Mouse (Mus musculus) intestine, embryonic 15.5 days (tissue): Measurements from ENCODE around the gene Sema3d. TPM values are rescaled to one million over a fixed set of nuclear protein-coding genes. Genes with fewer than 3 reads are reported as not detected.
A peak's percentile ranks its signal among the peaks of the same experiment; 100 is the strongest.

Experiments
- ATAC-seq: fragments of 200-750 bp; cut with Nextera tagmentation; 2 replicates; pipeline ENCODE4 v1.8.0; 2017; ENCODE audit warnings: moderate TSS enrichment, moderate library complexity
- H3K27ac ChIP-seq: fragments of 300-500 bp; sonication (generic); 2 replicates; pipeline ENCODE4 v1.5.1; 2015; ENCODE audit warnings: mild to moderate bottlenecking, inconsistent platforms
- H3K27me3 ChIP-seq: fragments of 300-500 bp; sonication (generic); replicated peaks from 2 replicates; pipeline ENCODE4 v1.6.1; 2015; ENCODE audit warnings: inconsistent platforms
- H3K36me3 ChIP-seq: fragments of 300-500 bp; sonication (generic); 2 replicates; pipeline ENCODE4 v1.6.1; 2015; ENCODE audit warnings: inconsistent platforms
- H3K4me1 ChIP-seq: fragments of 300-500 bp; sonication (generic); replicated peaks from 2 replicates; pipeline ENCODE4 v1.6.1; 2015; ENCODE audit warnings: inconsistent platforms
- H3K4me2 ChIP-seq: fragments of 300-500 bp; sonication (generic); replicated peaks from 2 replicates; pipeline ENCODE4 v1.6.1; 2015; ENCODE audit warnings: mild to moderate bottlenecking, inconsistent platforms
- H3K4me3 ChIP-seq: fragments of 300-500 bp; sonication (generic); replicated peaks from 2 replicates; pipeline ENCODE4 v1.5.1; 2015; ENCODE audit warnings: inconsistent platforms
- H3K9ac ChIP-seq: fragments of 300-500 bp; sonication (generic); 2 replicates; pipeline ENCODE4 v1.6.1; 2015; ENCODE audit warnings: inconsistent platforms
- H3K9me3 ChIP-seq: fragments of 300-500 bp; sonication (generic); 2 replicates; pipeline ENCODE4 v1.6.1; 2016; ENCODE audit warnings: inconsistent platforms
- WGBS: fragments of 180-500 bp; shearing (Covaris S2); methylation state at CpG from one replicate; pipeline ENCODE4 v1.1.7; 2015; 5-methylcytosine and 5-hydroxymethylcytosine counted together
- polyA plus RNA-seq: library from polyadenylated mRNA; unstranded; fragments of >200 nt; fragmentation: Nextera tagmentation; extraction: Ambion mirVana; gene quantifications from 2 replicates; pipeline ENCODE4 v1.2.1, GENCODE M21; 2015

The Sema3d gene
- polyA plus RNA-seq, 1 experiment from 2014 or later = 10.0 TPM

DNA sequence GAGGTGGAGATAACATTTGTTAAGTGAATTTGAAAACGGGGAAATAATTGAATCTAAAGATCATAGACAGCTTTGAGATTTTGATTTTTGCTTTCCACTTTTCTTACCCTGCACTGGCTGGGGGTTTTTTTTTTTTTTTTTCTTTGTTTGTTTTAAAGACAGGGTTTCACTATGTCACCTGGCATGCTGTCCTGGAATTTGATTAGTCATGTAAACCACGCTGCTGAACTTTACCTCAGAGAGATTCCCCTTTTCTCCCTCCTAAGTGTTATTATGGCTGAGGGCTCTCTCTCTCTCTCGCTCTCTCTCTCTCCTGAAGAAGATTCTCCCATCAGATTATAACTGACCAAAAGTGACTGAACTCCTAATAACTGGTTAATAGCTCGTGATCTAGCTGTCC lies 191.4 kb downstream of the Sema3d start:
- 51% methylated on average over 4 of the region's 4 CpGs for WGBS

DNA sequence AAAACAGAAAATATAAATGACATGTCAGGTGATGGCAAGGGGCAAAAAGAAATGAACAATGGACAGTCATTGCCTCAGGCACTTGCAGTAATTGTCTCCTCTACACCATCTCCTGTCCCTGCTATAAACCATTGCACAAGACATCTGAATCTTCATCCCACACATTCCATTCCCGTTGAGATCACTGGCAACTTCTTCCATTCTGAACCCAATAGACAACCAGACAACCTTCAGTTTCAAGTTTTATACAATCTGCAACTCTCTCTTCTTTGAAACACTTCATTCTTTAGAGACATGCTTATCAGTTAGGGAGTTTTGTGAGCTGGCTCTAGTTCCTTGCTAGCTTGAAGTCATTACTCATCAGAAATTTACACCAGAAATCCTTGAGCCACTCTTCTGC lies 192.1 kb downstream of the Sema3d start:
- Histone ChIP-seq H3K27ac (no peak overlapping the region), H3K36me3 (no peaks in the 10 kb centered on the region), H3K9ac (no peak overlapping the region), H3K4me2 (no peak overlapping the region), H3K27me3 (no peaks in the 10 kb centered on the region), H3K9me3 (no peaks in the 10 kb centered on the region), H3K4me1 (no peaks in the 10 kb centered on the region), H3K4me3 (no peak overlapping the region)
- ATAC-seq = no peak
- 56% methylated on average over 1 of the region's 1 CpGs for WGBS

More for the DNA sequence above, 191.4 kb downstream of the Sema3d start:
- H3K9me3 ChIP-seq = no peaks in the 10 kb centered on the region
- H3K4me3 ChIP-seq = no peak overlapping the region
- no peak overlapping the region for H3K9ac ChIP-seq
- H3K4me2 ChIP-seq = no peak overlapping the region
- no peaks in the 10 kb centered on the region for H3K27me3 ChIP-seq
- H3K27ac ChIP-seq = no peak overlapping the region
- H3K4me1 ChIP-seq = no peaks in the 10 kb centered on the region
- H3K36me3 ChIP-seq = no peaks in the 10 kb centered on the region
- ATAC-seq = no peak

DNA sequence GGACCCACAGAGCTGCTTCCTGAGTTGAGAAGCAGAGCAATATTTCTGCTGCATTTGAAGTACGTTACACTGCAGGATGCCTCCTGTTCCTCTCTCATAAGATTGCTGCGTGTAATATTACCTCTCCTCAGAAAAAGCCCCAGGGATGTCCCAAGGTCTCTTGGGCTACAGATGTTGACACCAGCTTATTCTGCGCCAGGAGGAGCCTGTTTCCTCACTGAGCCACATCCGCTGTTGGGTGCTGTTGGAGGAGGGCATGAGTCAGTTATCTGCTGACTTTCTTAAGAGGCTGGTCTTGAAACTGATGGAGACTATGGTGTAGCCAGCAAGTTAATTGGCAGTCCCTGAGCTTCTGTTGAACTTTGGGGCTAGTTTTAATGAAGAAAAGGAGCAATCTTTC lies 196.6 kb downstream of the Sema3d start:
- no peaks in the 10 kb centered on the region for H3K27me3 ChIP-seq
- H3K9me3 ChIP-seq = no peaks in the 10 kb centered on the region
- H3K4me3 ChIP-seq = no peak overlapping the region
- ATAC-seq = no peak
- WGBS = 74% methylated on average over 4 of the region's 4 CpGs
- H3K27ac ChIP-seq = no peak overlapping the region
- H3K4me2 ChIP-seq = no peak overlapping the region
- no peaks in the 10 kb centered on the region for H3K36me3 ChIP-seq
- H3K9ac ChIP-seq = no peak overlapping the region
- H3K4me1 ChIP-seq = no peaks in the 10 kb centered on the region

DNA sequence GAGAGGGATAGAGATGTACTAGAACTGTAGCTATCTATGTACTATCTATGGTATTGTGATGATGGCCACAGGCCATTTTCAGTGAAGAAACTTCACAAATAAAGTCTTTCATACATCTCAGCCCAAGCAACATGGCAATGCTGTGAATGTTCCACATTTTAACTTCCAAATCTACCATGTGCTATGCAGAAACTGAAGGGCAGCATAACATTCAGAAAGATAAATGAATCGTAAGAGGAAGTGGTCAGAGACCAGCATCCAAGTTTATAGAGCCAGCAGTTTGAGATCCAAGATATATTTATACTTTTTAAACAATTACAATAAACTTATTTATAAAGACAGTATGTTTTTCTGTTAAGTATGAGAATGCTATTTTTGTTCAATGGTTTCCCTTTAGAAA lies 199.4 kb downstream of the Sema3d start:
- Histone ChIP-seq H3K4me3 (no peak overlapping the region), H3K27me3 (no peaks in the 10 kb centered on the region), H3K9ac (no peak overlapping the region), H3K4me2 (no peak overlapping the region), H3K27ac (no peak overlapping the region), H3K9me3 (no peaks in the 10 kb centered on the region), H3K36me3 (no peaks in the 10 kb centered on the region), H3K4me1 (no peaks in the 10 kb centered on the region)
- WGBS = 84% methylated on average over 1 of the region's 1 CpGs
- no peak for ATAC-seq

DNA sequence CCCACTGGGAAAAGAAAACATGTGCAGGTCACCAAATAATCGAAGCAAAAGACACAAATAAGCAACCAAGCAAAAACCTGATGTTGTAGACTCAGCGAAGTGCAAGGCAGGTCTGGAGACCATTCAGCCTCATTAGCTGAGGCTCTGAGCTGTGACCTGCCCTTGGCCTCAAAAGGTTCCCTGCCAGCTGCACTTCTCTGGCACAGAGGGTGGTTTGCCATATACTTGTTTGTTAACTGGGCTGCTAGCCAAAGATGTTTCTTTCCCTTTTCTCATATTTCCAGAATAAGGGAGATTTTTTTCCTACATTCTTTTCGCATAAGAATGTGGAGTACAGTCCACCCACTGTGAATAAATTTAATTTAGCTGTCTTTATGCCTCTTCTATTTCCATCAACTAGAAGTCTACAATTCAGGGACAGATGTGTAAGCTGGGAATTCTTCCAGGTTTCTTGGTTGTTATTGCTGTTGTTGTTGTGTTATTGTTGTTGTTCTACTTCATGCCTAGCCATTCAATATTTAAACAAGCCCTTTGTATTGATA lies 200.2 kb downstream of the Sema3d start:
- WGBS = 58% methylated on average over 3 of the region's 3 CpGs
- H3K4me3 ChIP-seq = no peak overlapping the region
- no peak overlapping the region for H3K4me2 ChIP-seq
- no peaks in the 10 kb centered on the region for H3K4me1 ChIP-seq
- ATAC-seq = 0 out of 2 replicates have a peak, but pooled peaks have one; percentile 58
- H3K36me3 ChIP-seq = no peaks in the 10 kb centered on the region
- no peak overlapping the region for H3K9ac ChIP-seq
- H3K9me3 ChIP-seq = no peaks in the 10 kb centered on the region
- no peaks in the 10 kb centered on the region for H3K27me3 ChIP-seq
- no peak overlapping the region for H3K27ac ChIP-seq

DNA sequence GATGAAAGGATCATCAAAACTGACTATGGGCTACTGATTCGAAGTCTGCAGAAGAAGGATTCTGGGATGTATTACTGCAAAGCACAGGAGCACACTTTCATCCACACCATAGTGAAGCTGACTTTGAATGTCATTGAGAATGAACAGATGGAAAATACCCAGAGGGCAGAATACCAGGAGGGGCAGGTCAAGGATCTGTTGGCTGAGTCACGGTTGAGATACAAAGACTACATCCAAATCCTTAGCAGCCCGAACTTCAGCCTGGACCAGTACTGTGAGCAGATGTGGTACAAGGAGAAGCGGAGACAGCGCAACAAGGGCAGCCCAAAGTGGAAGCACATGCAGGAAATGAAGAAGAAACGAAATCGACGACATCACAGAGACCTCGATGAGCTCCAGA lies 201.7 kb downstream of the Sema3d start:
- H3K4me1 ChIP-seq = no peaks in the 10 kb centered on the region
- 89% methylated on average over 9 of the region's 9 CpGs for WGBS
- ATAC-seq = no peak
- no peaks in the 10 kb centered on the region for H3K27me3 ChIP-seq
- no peak overlapping the region for H3K27ac ChIP-seq
- H3K36me3 ChIP-seq = no peaks in the 10 kb centered on the region
- no peaks in the 10 kb centered on the region for H3K9me3 ChIP-seq
- no peak overlapping the region for H3K4me3 ChIP-seq
- H3K9ac ChIP-seq = no peak overlapping the region
- no peak overlapping the region for H3K4me2 ChIP-seq

DNA sequence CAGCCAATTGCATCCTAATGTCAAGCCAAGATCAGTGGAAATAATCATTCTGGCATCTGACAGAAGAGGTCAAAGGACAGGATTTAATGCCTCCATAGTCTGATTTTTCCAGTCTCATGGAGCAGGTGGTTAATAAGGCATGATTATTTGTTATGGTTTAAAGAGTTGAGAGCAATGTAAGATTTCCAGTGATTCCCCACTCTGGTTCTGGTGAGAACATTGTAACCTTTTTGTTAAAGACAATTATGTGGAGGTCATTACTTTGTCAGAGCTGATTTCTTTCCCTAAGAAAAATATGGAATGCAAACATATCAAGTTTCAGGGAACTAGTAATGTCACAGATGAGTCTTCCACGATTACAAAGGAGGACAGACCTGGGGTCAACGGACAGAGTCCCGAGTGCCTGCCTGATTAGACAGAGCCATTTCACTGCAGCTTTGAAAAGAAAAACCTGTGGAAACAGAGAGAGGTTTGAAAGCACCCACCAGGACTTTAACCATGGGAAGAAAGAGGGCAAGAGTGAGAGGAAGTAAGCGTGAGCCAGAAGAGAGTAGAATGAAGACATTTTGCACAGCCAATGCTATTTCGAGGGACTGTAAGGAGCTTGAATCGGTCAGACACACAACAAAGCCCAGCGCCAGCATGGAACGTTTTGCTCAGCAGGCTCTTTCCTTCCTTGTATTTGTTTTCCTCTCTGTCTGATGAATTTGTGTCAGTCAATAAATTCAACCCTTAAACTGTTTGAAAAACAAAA lies 251.2 kb downstream of the Sema3d start:
- Histone ChIP-seq H3K4me2 (no peak overlapping the region), H3K4me3 (no peak overlapping the region), H3K27ac (no peak overlapping the region), H3K9me3 (no peaks in the 10 kb centered on the region), H3K9ac (no peak overlapping the region), H3K36me3 (no peaks in the 10 kb centered on the region), H3K27me3 (no peaks in the 10 kb centered on the region), H3K4me1 (no peaks in the 10 kb centered on the region)
- 58% methylated on average over 8 of the region's 8 CpGs for WGBS
- no peak for ATAC-seq

DNA sequence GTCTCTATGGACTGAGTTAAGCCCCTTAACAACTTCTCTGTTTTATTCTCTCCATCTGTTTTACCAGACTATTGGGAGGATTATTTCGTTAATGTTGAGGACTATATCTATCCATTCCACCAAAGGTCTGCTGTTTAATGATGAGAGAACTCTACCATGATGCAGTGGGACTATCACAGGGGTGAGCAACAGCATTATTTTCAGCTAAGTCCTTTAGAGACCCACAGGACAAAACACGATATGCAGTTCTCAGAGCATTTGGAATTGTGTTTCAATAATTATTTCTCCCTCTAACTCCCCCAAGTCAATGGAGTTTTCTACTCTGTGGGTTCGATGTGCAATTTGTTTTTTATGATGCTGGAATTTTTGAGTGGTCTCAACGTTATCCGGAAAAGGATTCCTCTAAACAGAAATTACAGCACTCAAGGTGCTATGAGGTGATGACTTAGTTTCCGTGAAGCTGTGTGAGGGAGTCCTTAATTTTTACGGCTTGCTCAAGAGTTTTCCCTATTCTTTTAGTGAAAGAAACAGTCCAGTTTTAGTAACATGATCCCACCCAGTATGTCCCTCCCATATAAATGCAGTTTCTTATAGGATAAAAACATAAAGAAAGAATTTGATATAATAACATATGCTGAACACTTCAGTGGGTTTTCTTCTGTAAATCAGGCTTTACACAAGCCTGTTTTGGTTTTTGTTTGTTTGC lies 254.7 kb downstream of the Sema3d start:
- Histone ChIP-seq H3K27me3 (no peaks in the 10 kb centered on the region), H3K4me2 (no peak overlapping the region), H3K9me3 (no peaks in the 10 kb centered on the region), H3K27ac (no peak overlapping the region), H3K36me3 (no peaks in the 10 kb centered on the region), H3K4me1 (no peaks in the 10 kb centered on the region), H3K9ac (no peak overlapping the region), H3K4me3 (no peak overlapping the region)
- WGBS = 88% methylated on average over 7 of the region's 7 CpGs
- ATAC-seq = no peak
